Mouse (Mus musculus) liver, postnatal 0 days (tissue): ENCODE results near the gene Tmpo.

Source experiments
- CTCF ChIP-seq: sonication (generic); IDR thresholded peaks from 2 replicates; pipeline ENCODE4 v1.5.1; 2016; ENCODE audit warnings: antibody characterized with exemption, low read depth
- EP300 ChIP-seq: IDR thresholded peaks from 2 replicates; pipeline ENCODE4 v1.6.1; 2016; ENCODE audit warnings: antibody characterized with exemption, low read depth, mild to moderate bottlenecking

DNA sequence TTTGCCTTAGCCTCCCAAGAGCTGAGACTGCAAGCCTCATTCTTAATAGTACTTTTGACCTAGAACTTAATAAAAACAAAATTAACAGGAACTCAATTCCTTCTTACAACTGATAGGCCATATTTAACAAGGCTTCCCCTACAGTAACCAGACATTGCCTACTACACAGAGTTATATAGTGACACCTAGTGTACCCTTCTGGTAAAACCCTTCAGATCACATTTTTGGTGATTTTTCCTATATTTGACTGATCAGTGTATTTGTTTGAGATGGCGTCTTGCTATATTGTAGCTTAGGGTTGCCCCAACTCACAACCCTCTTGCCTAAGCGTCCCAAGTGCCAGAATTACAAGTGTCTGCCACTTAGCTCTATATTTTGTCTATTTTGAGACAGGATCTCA lies 39.6 kb downstream of the Tmpo start:
- TF ChIP-seq CTCF (peak; percentile 81), EP300 (no peak)
